Mouse (Mus musculus) thymus, postnatal 10 days (tissue): ENCODE data around the gene Adamts15.

ENCODE experiments used
- DNase-seq, 2 experiments: peaks; one replicate each; pipeline ENCODE4 v3.0.0; 2021; ENCODE audit warnings: low spot score in 2 of 2

The Adamts15 gene

GRCm38 (mm10) chr9:30921261-30922103 lies 770 bp downstream of the Adamts15 start:
- no peak for DNase-seq

GRCm38 (mm10) chr9:30920736-30921135 lies 1.5 kb downstream of the Adamts15 start:
- DNase-seq, result no peak

DNA sequence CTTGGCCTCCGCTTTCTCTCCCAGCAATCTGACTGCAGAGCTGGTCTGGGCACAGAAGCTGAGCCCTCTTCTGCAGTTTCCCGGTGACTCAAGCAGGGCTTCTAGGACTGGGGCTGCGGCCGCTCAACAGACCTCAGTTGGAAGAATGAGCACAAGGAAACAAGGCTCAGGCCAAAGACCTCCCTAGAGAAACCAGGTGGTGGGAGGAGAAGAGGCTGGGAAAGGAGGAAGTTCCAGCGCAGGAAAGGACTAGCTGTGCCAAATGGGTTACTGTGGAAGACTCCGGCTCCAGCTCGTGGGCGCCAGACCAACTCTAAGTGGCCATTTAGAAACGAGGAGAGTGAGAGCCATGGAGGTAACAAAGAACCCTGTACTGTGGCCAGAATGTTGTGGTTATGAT lies 2.6 kb downstream of the Adamts15 start:
- DNase-seq, result no peak

DNA sequence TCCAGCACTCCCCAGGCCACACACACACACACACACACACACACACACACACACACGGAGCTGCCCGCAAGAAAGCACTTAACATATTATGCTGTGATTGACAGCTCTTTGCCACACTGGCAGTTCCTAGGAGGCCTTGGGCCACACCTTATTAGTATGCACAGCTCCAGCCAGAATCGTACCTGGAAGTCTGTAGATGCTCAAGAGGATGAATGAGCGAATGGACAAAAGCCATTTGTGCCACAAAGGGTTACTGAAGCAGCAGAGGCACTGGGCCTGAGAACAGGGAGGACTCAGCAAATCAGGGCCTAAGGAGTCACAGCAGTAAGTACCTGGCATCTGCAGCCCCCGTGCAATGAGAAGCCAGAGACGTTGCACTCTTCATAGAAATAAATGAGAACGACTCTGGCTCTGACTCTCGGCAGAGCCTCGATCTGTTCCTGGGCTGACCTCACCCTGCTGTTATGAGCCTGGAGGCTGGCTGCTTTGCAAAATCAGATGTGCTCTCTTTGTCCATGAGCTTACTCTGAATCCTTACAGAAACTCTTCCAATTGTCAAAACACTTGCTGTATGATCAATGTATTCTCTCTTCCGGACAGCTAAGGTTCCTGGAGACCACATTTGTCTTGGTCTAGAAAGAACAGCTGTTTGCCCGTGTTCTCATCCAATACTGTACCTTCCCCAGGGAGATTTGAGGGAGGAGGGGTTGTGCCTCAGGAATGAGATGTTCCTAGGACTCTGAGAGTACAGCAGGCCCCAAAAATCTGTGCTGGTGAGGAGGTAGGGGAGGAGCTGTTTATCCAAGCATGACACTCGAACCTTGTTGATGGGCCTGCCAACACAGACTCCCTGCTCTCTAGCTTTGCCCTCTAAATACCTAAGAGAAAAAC lies 3.5 kb downstream of the Adamts15 start:
- DNase-seq, result no peak

GRCm38 (mm10) chr9:30916266-30916968 lies 5.8 kb downstream of the Adamts15 start:
- no peak for DNase-seq

DNA sequence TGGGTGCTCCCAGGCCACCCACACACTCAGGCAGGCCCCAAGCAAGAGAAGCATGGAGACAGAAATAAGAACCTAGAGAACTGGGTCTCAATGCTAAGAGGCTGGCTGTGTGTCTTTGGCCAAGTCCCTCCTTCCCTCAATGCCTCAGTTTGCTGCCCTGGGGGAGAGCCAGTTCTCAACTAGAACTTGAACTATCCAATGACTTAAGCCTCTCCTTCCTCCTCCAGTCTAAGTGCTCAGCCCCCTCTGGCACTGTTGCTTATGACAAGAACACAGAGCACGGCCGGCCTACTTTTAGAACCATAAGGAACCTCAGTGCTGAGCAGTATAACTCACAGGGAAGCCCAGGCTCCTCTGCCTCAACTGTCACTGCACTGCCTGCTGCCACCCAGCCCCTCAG lies 8.0 kb downstream of the Adamts15 start:
- DNase-seq, result no peak

GRCm38 (mm10) chr9:30913429-30913828 lies 8.8 kb downstream of the Adamts15 start:
- DNase-seq, result no peak

- no peak for DNase-seq
Measured at GRCm38 (mm10) chr9:30912161-30912560, 10.1 kb downstream of the Adamts15 start.

GRCm38 (mm10) chr9:30910491-30910890 lies 11.8 kb downstream of the Adamts15 start:
- no peak for DNase-seq

- no peak for DNase-seq
Measured at GRCm38 (mm10) chr9:30908973-30909372, 13.3 kb downstream of the Adamts15 start.

GRCm38 (mm10) chr9:30908296-30908690 lies 14.0 kb downstream of the Adamts15 start:
- no peak for DNase-seq

GRCm38 (mm10) chr9:30907677-30908295 lies 14.5 kb downstream of the Adamts15 start:
- DNase-seq, result no peak

- no peak for DNase-seq
Measured at GRCm38 (mm10) chr9:30906426-30906825, 15.8 kb downstream of the Adamts15 start.

GRCm38 (mm10) chr9:30905861-30906260 lies 16.4 kb downstream of the Adamts15 start:
- no peak for DNase-seq

- no peak for DNase-seq
Measured at GRCm38 (mm10) chr9:30903266-30903665, 19.0 kb downstream of the Adamts15 start.

- no peak for DNase-seq
Measured at GRCm38 (mm10) chr9:30902641-30903040, 19.6 kb downstream of the Adamts15 start.

- DNase-seq, result no peak
Measured at GRCm38 (mm10) chr9:30902152-30902551, 20.1 kb downstream of the Adamts15 start.

DNA sequence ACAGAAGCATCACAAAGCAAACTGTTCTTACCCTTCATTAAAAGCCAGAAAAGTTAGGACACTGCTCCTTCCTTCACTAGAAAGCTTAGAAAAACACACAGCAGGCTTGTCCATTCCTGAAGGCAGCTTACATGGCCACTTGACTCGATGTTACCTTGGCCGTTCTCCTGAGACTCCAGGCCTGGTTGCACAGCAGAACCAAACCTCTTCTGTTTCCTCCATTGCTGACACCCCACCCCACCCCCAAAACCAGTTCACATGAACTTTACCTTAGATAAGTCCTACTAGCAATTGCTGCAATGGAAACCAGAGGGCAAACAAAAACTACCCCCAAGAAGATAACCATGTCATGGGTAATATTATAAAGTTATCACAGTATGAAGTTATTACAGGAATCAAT lies 25.1 kb downstream of the Adamts15 start:
- DNase-seq, result no peak

- no peak for DNase-seq
Measured at GRCm38 (mm10) chr9:30896752-30897151, 25.5 kb downstream of the Adamts15 start.

DNA sequence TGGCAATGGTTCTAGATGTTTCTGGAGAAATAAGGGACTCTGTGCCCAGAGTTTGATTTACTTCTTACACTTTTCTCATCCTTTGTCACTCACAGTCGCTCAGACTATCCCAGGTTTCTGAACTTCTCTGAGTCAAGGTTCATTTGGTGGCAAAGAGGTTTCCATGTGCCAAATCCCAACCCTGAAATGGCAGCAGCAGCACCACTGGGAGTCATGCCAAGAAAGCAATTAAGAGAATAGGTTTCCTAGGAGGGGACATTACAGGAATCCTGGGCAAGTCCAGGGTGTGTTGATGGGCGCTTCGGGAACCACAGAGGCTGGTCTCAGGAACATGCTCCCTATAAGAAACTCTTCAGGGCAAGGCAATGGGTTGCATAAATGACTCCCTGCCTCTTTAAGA lies 26.6 kb downstream of the Adamts15 start:
- no peak for DNase-seq

GRCm38 (mm10) chr9:30886276-30886675 lies 36.0 kb downstream of the Adamts15 start:
- no peak for DNase-seq

- DNase-seq, result no peak
Measured at GRCm38 (mm10) chr9:30880553-30880952, 41.7 kb downstream of the Adamts15 start.
